Mouse (Mus musculus): ENCODE measurements around the gene Spr. TPM values are rescaled to one million over a fixed set of nuclear protein-coding genes. Genes with fewer than 3 reads are reported as not detected.
A peak's percentile ranks its signal among the peaks of the same experiment; 100 is the strongest.
"Not testable (repeated sequence)": the region's sequence is repeated elsewhere in the genome, so short reads cannot be mapped to it uniquely, and the experiment has no call there.

The Spr gene
- polyA plus RNA-seq, 1 experiment, result 10.5 TPM

DNA sequence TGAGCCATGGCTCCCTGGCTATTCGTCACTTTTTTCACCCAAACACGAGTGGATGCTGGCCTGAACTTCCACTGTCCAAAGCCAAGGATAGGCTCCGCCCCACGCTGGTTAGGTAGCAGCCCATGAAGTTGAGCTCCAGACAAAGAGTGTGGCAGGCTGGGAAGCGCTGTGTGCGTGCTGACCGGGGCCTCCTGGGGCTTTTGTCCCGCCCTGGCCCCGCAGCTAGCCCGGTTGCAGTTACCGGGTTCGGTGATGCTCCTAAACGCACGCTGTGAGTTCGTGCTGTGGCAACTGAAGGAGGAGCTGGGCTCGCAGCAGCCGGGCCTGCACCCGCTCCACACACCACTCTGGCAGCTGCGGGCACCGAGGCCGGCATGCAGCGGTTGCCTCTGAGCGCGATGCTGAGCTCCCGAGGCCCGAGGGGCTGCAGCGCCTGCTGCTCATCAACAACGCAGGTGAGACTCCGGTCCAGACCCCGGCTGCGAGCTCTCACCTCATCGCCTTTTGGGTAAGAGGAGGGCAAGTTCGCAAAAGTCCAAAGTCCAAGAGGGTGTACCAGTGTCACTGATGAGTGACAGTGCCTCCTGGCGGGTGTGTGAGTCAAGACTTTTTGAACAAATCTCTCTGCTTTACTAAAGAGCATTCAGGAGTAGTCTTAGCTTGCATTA lies 17.4 kb upstream of the Spr start:
- DNase-seq (ENCODE audit: low read depth), result peak; percentile 71
- TF ChIP-seq CTCF (IDR thresholded peaks at IDR 0.05; ENCODE audit: borderline replicate concordance, extremely low read depth, insufficient read depth, insufficient read length) (peak; percentile 69), POLR2A (IDR thresholded peaks at IDR 0.05; ENCODE audit: borderline replicate concordance, extremely low read depth, insufficient read depth, insufficient read length, poor library complexity, severe bottlenecking) (no peak)

GRCm38 (mm10) chr6:85153970-85154540 lies 16.5 kb upstream of the Spr start:
- peak; percentile 95 for DNase-seq (ENCODE audit: low read depth)
- TF ChIP-seq POLR2A (IDR thresholded peaks at IDR 0.05; ENCODE audit: borderline replicate concordance, extremely low read depth, insufficient read depth, insufficient read length, poor library complexity, severe bottlenecking) (no peak), CTCF (IDR thresholded peaks at IDR 0.05; ENCODE audit: borderline replicate concordance, extremely low read depth, insufficient read depth, insufficient read length) (peak; percentile 74)

DNA sequence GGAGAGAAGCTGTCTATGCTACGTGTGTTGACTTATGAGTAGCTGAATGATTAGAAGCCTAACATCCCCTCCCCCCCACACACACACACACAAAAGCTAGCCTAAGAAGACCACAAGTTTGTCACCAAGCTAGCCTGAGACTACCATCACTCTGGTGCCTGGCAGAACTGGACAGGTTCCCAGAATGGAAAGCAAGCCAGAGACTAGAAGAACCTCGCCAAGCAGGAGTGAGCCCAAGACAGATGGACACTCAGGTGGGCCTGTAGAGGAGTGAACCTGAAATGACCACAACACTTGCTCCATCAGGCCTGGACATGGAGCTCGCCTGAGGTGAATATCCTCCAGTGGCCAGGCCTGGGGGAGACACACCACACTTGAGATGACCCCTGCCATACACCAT lies 12.8 kb upstream of the Spr start:
- DNase-seq (ENCODE audit: low read depth), result no peak
- no peak for TF ChIP-seq POLR2A (IDR thresholded peaks at IDR 0.05; ENCODE audit: borderline replicate concordance, extremely low read depth, insufficient read depth, insufficient read length, poor library complexity, severe bottlenecking)
- no peak for TF ChIP-seq CTCF (IDR thresholded peaks at IDR 0.05; ENCODE audit: borderline replicate concordance, extremely low read depth, insufficient read depth, insufficient read length)

GRCm38 (mm10) chr6:85147636-85148035 lies 10.1 kb upstream of the Spr start:
- no peak for DNase-seq (ENCODE audit: low read depth)
- TF ChIP-seq POLR2A (IDR thresholded peaks at IDR 0.05; ENCODE audit: borderline replicate concordance, extremely low read depth, insufficient read depth, insufficient read length, poor library complexity, severe bottlenecking) (no peak), CTCF (IDR thresholded peaks at IDR 0.05; ENCODE audit: borderline replicate concordance, extremely low read depth, insufficient read depth, insufficient read length) (no peak)

- TF ChIP-seq CTCF (IDR thresholded peaks at IDR 0.05; ENCODE audit: borderline replicate concordance, extremely low read depth, insufficient read depth, insufficient read length) (no peak), POLR2A (IDR thresholded peaks at IDR 0.05; ENCODE audit: borderline replicate concordance, extremely low read depth, insufficient read depth, insufficient read length, poor library complexity, severe bottlenecking) (no peak)
- no peak for DNase-seq (ENCODE audit: low read depth)
These were observed 6.9 kb upstream of the Spr start for GRCm38 (mm10) chr6:85144466-85144865.

GRCm38 (mm10) chr6:85141013-85141412 lies 3.4 kb upstream of the Spr start:
- TF ChIP-seq CTCF (IDR thresholded peaks at IDR 0.05; ENCODE audit: borderline replicate concordance, extremely low read depth, insufficient read depth, insufficient read length), result peak; percentile 48; the same call in 1 of the 2 replicates
- peak; percentile 50 for DNase-seq (ENCODE audit: low read depth)

- DNase-seq (ENCODE audit: low read depth), result no peak
- TF ChIP-seq CTCF (IDR thresholded peaks at IDR 0.05; ENCODE audit: borderline replicate concordance, extremely low read depth, insufficient read depth, insufficient read length) (no peak), POLR2A (IDR thresholded peaks at IDR 0.05; ENCODE audit: borderline replicate concordance, extremely low read depth, insufficient read depth, insufficient read length, poor library complexity, severe bottlenecking) (no peak)
These were observed 2.0 kb upstream of the Spr start for GRCm38 (mm10) chr6:85139534-85139933.

GRCm38 (mm10) chr6:85136784-85137183 lies 782 bp downstream of the Spr start:
- not testable (repeated sequence) for DNase-seq (ENCODE audit: low read depth)

- TF ChIP-seq CTCF (IDR thresholded peaks at IDR 0.05; ENCODE audit: borderline replicate concordance, extremely low read depth, insufficient read depth, insufficient read length), result peak; percentile 56; the same call in 1 of the 2 replicates
- DNase-seq (ENCODE audit: low read depth), result peak; percentile 32
These were observed 4.8 kb downstream of the Spr start for GRCm38 (mm10) chr6:85132794-85133193.

DNA sequence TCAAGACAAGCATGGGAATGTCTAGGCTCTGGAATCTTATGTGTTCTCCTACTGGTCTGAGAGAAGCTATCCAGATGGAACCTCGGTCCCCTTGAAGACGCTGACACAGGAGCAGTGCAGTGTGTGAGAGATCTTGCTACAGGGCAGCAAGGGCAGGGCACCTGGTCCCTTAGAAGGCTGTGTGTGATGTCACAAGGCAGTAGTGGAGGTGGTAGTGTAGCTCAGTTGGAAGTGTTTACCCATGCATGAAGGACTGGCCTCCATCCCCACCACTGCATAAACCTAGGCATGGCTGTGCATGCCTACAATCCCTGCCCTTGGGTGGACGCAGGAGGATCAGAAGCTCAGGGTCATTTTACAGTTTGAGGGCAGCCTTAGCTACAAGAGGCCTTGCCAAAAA lies 5.3 kb downstream of the Spr start:
- not testable (repeated sequence) for DNase-seq (ENCODE audit: low read depth)

- TF ChIP-seq CTCF (IDR thresholded peaks at IDR 0.05; ENCODE audit: borderline replicate concordance, extremely low read depth, insufficient read depth, insufficient read length), result peak; percentile 83; the same call in 1 of the 2 replicates
- no peak for TF ChIP-seq POLR2A (IDR thresholded peaks at IDR 0.05; ENCODE audit: borderline replicate concordance, extremely low read depth, insufficient read depth, insufficient read length, poor library complexity, severe bottlenecking)
- peak; percentile 83 for DNase-seq (ENCODE audit: low read depth)
These were observed 5.9 kb downstream of the Spr start for GRCm38 (mm10) chr6:85131673-85132072.

GRCm38 (mm10) chr6:85117545-85118511 lies 19.7 kb downstream of the Spr start:
- DNase-seq (ENCODE audit: low read depth), result peak; percentile 67
- peak; percentile 59; the same call in 1 of the 2 replicates for TF ChIP-seq CTCF (IDR thresholded peaks at IDR 0.05; ENCODE audit: borderline replicate concordance, extremely low read depth, insufficient read depth, insufficient read length)
